Mouse (Mus musculus) heart, postnatal 0 days (tissue): ENCODE measurements around the gene Acap1.

Experiments
- CTCF ChIP-seq: IDR thresholded peaks from 2 replicates; pipeline ENCODE4 v1.5.1; 2016; ENCODE audit warnings: antibody characterized with exemption, control low read depth, low read depth
- EP300 ChIP-seq: IDR thresholded peaks from 2 replicates; pipeline ENCODE4 v1.6.1; 2016; ENCODE audit warnings: antibody characterized with exemption, low read depth

DNA sequence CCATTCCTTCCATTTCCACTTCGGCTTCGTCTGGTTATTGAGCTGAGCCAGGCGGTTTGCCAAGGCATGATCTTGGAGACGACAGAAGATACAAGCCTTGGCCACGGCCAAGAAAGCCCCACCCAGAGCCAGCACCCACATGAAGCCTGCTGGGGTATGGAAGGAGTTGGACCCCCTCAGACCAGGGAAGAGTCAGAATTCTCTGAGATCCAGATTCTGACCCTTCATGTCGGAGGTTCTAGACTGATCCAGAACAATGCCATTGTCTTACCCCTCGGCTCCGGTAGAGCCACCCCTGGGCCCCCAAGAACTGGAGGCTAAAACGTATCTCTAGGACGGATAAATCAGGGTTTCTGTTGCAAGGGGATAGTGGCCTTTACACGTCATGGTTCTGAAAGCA lies 17.5 kb downstream of the Acap1 start, which contains the start of gene Tmem95:
- TF ChIP-seq CTCF: no peak
- TF ChIP-seq EP300: no peak
